ENCODE assay signal across 18 mouse cellular contexts in the genomic region with DNA sequence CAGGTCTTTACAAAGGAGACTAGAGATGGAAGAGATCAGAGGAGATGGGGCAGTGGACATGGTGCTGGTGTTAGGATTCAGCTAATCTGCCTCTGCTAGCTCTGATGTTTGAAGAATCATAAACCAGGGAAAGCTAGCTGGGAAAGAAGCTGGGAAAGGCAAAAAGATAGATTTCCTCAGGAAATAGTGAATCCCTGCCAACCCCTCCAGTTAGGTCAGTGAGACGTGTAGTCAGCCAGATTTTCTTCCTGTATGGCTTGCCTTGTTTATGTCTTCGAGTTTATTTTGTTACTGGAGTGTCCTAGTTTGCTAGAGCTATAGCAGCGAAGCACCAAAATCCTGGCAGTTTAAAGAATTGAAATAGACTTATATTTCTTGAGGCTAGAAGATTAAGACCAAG.
"Had no signal": no experiment of that assay in that cellular context is flagged by ENCODE, and none has a peak within 500 bp of the region (broad histone marks: within the 10 kb centered on the region; RNA-seq: fewer than 3 reads in every experiment).

No protein-coding gene starts in this region.

- ATAC-seq: midbrain, embryonic 13.5 days; midbrain, embryonic 16.5 days had no signal

- H3K4me1 ChIP-seq: megakaryocyte, embryonic 14.5 days had no signal

- H3K27me3 ChIP-seq: liver, embryonic 13.5 days; midbrain, embryonic 13.5 days; neural tube, embryonic 13.5 days had no signal

- H3K9me3 ChIP-seq: liver, embryonic 13.5 days; megakaryocyte, embryonic 14.5 days; midbrain, embryonic 10.5 days; midbrain, embryonic 13.5 days; neural tube, embryonic 13.5 days had no signal

- H3K36me3 ChIP-seq: liver, embryonic 13.5 days; midbrain, embryonic 13.5 days; neural tube, embryonic 13.5 days had no signal

- H3K27ac ChIP-seq: kidney, postnatal 0 days; layer of hippocampus, adult 2 months; left cerebral cortex, adult 2 months; liver, embryonic 13.5 days; midbrain, embryonic 10.5 days; midbrain, embryonic 13.5 days; neural tube, embryonic 13.5 days had no signal

- DNase-seq: kidney, postnatal 25 days; layer of hippocampus, postnatal 36 days; liver, embryonic 13.5 days; lung, adult 2 months; lung, postnatal 10 days; lung, postnatal 36 days; retina, postnatal 1 day; thymus, adult 18-20 months; thymus, postnatal 36 days had no signal

- H3K4me2 ChIP-seq: liver, embryonic 13.5 days; midbrain, embryonic 13.5 days; neural tube, embryonic 13.5 days had no signal

- H3K4me3 ChIP-seq: layer of hippocampus, adult 2 months; left cerebral cortex, adult 2 months; liver, embryonic 13.5 days; megakaryocyte, embryonic 14.5 days; midbrain, embryonic 10.5 days; midbrain, embryonic 13.5 days; myocyte; neural tube, embryonic 13.5 days had no signal

- H3K9ac ChIP-seq: liver, embryonic 13.5 days; midbrain, embryonic 13.5 days; neural tube, embryonic 13.5 days had no signal
